Mouse (Mus musculus) C2C12 (cell line): ENCODE measurements around the gene Gm4631.
"Not testable (repeated sequence)": the region's sequence is repeated elsewhere in the genome, so short reads cannot be mapped to it uniquely, and the experiment has no call there.

ENCODE experiments used
- CTCF ChIP-seq: IDR thresholded peaks from one replicate; pipeline ENCODE4 v1.5.1; 2011; ENCODE audit not compliant: control insufficient read depth, insufficient read depth, insufficient read length
- MAX ChIP-seq: IDR thresholded peaks from one replicate; pipeline ENCODE4 v1.6.1; 2011; ENCODE audit warnings: mild to moderate bottlenecking, control low read depth
- MYOG ChIP-seq: IDR thresholded peaks from one replicate; pipeline ENCODE4 v1.6.1; 2011; ENCODE audit not compliant: control insufficient read depth, insufficient read length; ENCODE audit errors: extremely low read depth

- not testable (repeated sequence) for TF ChIP-seq CTCF, MAX, MYOG
Observed at GRCm38 (mm10) chr2:175372136-175372535, 34.1 kb upstream of the Gm4631 start, which contains the start of gene Zfp968.
